Comparison of ENCODE assay signal across 8 mouse cellular contexts in the genomic region with DNA sequence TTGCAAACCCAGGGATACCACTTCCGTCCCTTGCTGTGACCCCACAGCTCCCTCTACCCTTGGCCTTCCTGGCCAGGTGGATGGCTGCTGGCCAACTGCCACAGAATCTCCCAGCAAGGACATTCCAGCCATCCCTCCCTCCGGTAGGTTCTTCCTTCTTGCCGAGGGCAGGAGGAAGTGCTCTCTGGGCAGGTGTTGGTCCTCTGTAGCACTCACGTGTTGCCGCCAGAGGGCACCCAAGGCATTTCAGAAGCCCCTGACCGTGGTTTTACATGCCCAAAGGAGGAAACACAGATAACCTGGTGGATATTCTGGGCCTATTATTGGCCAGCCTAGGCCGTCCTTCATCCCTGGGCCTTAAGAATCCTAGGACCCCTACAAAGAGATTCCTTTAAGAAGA. TPM values are rescaled to one million over a fixed set of nuclear protein-coding genes. Genes with fewer than 3 reads are reported as not detected.
A peak's percentile ranks its signal among the peaks of the same experiment; 100 is the strongest.
DNase-seq lines count a peak whose midpoint lies in the region; ATAC-seq lines count a peak whose summit lies in the region.

No protein-coding gene starts in this region.

- no peak overlapping the region for H3K9ac ChIP-seq in heart, embryonic 11.5 days (ENCODE audit: low read depth, low read length)
- no peak overlapping the region for H3K9ac ChIP-seq in kidney, embryonic 14.5 days (ENCODE audit: low read depth, low read length)
- no peak overlapping the region for H3K9ac ChIP-seq in limb, embryonic 13.5 days

- H3K9me3 ChIP-seq in heart, embryonic 11.5 days (replicated peaks; ENCODE audit: control insufficient read depth, low read length): no peaks in the 10 kb centered on the region
- no peaks in the 10 kb centered on the region for H3K9me3 ChIP-seq in kidney, embryonic 14.5 days (ENCODE audit: control insufficient read depth, low read length)
- no peaks in the 10 kb centered on the region for H3K9me3 ChIP-seq in limb, embryonic 13.5 days

- peak; percentile 81 to 84 for DNase-seq in heart, adult 18-20 months
- DNase-seq in cerebellum, postnatal 4 days (ENCODE audit: low spot score in 2 of 2): peak; percentile 64 to 82
- DNase-seq in gastrocnemius, postnatal 4 days (ENCODE audit: low spot score in 2 of 2): peak; percentile 52 to 72
- DNase-seq in spleen, postnatal 4 days (ENCODE audit: low spot score in 2 of 2): peak; percentile 78 to 89

- H3K4me3 ChIP-seq in heart, embryonic 11.5 days (ENCODE audit: low read depth, low read length): no peak overlapping the region
- no peak overlapping the region for H3K4me3 ChIP-seq in kidney, embryonic 14.5 days (ENCODE audit: low read length)
- no peak overlapping the region for H3K4me3 ChIP-seq in limb, embryonic 13.5 days

- ATAC-seq in heart, embryonic 11.5 days (replicated peaks; ENCODE audit: insufficient number of reproducible peaks, low FRiP score, low TSS enrichment): no peak
- ATAC-seq in kidney, embryonic 14.5 days (ENCODE audit: low FRiP score, low TSS enrichment): no peak
- no peak for ATAC-seq in limb, embryonic 13.5 days (ENCODE audit: low FRiP score, low read depth)
- ATAC-seq in monocyte, adult 5-6 weeks (replicated peaks; ENCODE audit: insufficient number of reproducible peaks, low FRiP score, low TSS enrichment, poor library complexity, severe bottlenecking): 0 out of 2 replicates have a peak, but pooled peaks have one; percentile 36

- H3K27me3 ChIP-seq in heart, embryonic 11.5 days (ENCODE audit: control insufficient read depth, insufficient read depth, low read length): peaks cover 49% of the 10 kb centered on the region
- H3K27me3 ChIP-seq in kidney, embryonic 14.5 days (ENCODE audit: control insufficient read depth, insufficient read depth, low read length): no peaks in the 10 kb centered on the region; the same call in 1 of the 2 replicates
- peaks cover 21% of the 10 kb centered on the region for H3K27me3 ChIP-seq in limb, embryonic 13.5 days

- 2% methylated on average over 7 of the region's 7 CpGs for WGBS in heart, embryonic 11.5 days (ENCODE audit: insufficient replicate concordance)
- whole genome bisulfite sequencing in kidney, embryonic 14.5 days: 5% methylated on average over 7 of the region's 7 CpGs
- under 1% methylated on average over 7 of the region's 7 CpGs for WGBS in limb, embryonic 13.5 days

- H3K4me1 ChIP-seq in heart, embryonic 11.5 days (ENCODE audit: control insufficient read depth, insufficient read depth, low read length): peaks cover 4% of the 10 kb centered on the region
- H3K4me1 ChIP-seq in kidney, embryonic 14.5 days (ENCODE audit: control insufficient read depth, insufficient read depth, low read length): peaks cover 10% of the 10 kb centered on the region; the same call in 1 of the 2 replicates
- peaks cover 40% of the 10 kb centered on the region for H3K4me1 ChIP-seq in limb, embryonic 13.5 days

- no peaks in the 10 kb centered on the region for H3K36me3 ChIP-seq in heart, embryonic 11.5 days (ENCODE audit: control insufficient read depth, insufficient read depth, low read length)
- H3K36me3 ChIP-seq in kidney, embryonic 14.5 days (ENCODE audit: control insufficient read depth, insufficient read depth, low read length): no peaks in the 10 kb centered on the region
- H3K36me3 ChIP-seq in limb, embryonic 13.5 days: no peaks in the 10 kb centered on the region

- H3K27ac ChIP-seq in heart, embryonic 11.5 days (ENCODE audit: low read depth, low read length): no peak overlapping the region
- no peak overlapping the region for H3K27ac ChIP-seq in kidney, embryonic 14.5 days (ENCODE audit: low read depth, low read length)
- no peak overlapping the region for H3K27ac ChIP-seq in limb, embryonic 13.5 days

- no peak overlapping the region for H3K4me2 ChIP-seq in heart, embryonic 11.5 days
- 0 out of 2 replicates have a peak overlapping the region, but pooled peaks have one; percentile 19 for H3K4me2 ChIP-seq in kidney, embryonic 14.5 days (replicated peaks; ENCODE audit: low read depth, low read length)
- peak overlapping the region; percentile 29; the same call in 1 of the 2 replicates for H3K4me2 ChIP-seq in limb, embryonic 13.5 days (replicated peaks)

RNA-seq across cellular contexts. Expression of gene Sp2, which starts 0.4 kb away (rescaled TPM):
- 10 to 100 TPM in 1 of 2 experiments, 1 to 10 TPM in 1; 7.4 to 10.3 TPM for total RNA-seq in heart, adult 18-20 months (2021)
- 17.3 and 17.9 TPM in 2 replicates for polyA plus RNA-seq in heart, embryonic 11.5 days (2014; fragmentation: Nextera tagmentation; extraction: Ambion mirVana)
- 10 to 100 TPM; 15.1 to 16.5 TPM for total RNA-seq in gastrocnemius, postnatal 4 days (2021)
- 13.3 and 23.9 TPM in 2 replicates for polyA plus RNA-seq in kidney, embryonic 14.5 days (2014; fragmentation: Nextera tagmentation; extraction: Ambion mirVana)
- polyA plus RNA-seq in limb, embryonic 13.5 days (2015; fragmentation: Nextera tagmentation; extraction: Ambion mirVana): 16.9 and 18.7 TPM in 2 replicates
- 4.2 to 7.6 TPM (median 7.1 TPM) in 3 replicates for total RNA-seq in monocyte, adult 5-6 weeks (2017)

RNA-seq across cellular contexts. Expression of gene Sp6, which starts 30.8 kb away (rescaled TPM):
- total RNA-seq in heart, adult 18-20 months (2021): under 1 TPM in 1 of 2 experiments, not detected in 1; 0.21 TPM
- polyA plus RNA-seq in heart, embryonic 11.5 days (2014; fragmentation: Nextera tagmentation; extraction: Ambion mirVana): 0.07 and 0.11 TPM in 2 replicates
- under 1 TPM; 0.27 to 0.34 TPM for total RNA-seq in gastrocnemius, postnatal 4 days (2021)
- polyA plus RNA-seq in kidney, embryonic 14.5 days (2014; fragmentation: Nextera tagmentation; extraction: Ambion mirVana): 0.57 and 0.60 TPM in 2 replicates
- polyA plus RNA-seq in limb, embryonic 13.5 days (2015; fragmentation: Nextera tagmentation; extraction: Ambion mirVana): 3.6 and 4.3 TPM in 2 replicates
- total RNA-seq in monocyte, adult 5-6 weeks (2017): not detected in 3 replicates

RNA-seq across cellular contexts. Expression of gene Pnpo, which starts 38.6 kb away (rescaled TPM):
- total RNA-seq in heart, adult 18-20 months (2021): 10 to 100 TPM; 16.7 to 17.4 TPM
- 63.9 and 68.0 TPM in 2 replicates for polyA plus RNA-seq in heart, embryonic 11.5 days (2014; fragmentation: Nextera tagmentation; extraction: Ambion mirVana)
- total RNA-seq in gastrocnemius, postnatal 4 days (2021): 1 to 10 TPM; 8.2 to 8.3 TPM
- polyA plus RNA-seq in kidney, embryonic 14.5 days (2014; fragmentation: Nextera tagmentation; extraction: Ambion mirVana): 17.3 and 28.0 TPM in 2 replicates
- 21.2 and 25.0 TPM in 2 replicates for polyA plus RNA-seq in limb, embryonic 13.5 days (2015; fragmentation: Nextera tagmentation; extraction: Ambion mirVana)
- total RNA-seq in monocyte, adult 5-6 weeks (2017): 18.3 to 23.7 TPM (median 20.6 TPM) in 3 replicates

RNA-seq across cellular contexts. Expression of gene Scrn2, which starts 47.4 kb away (rescaled TPM):
- total RNA-seq in heart, adult 18-20 months (2021): 10 to 100 TPM; 15.4 TPM
- polyA plus RNA-seq in heart, embryonic 11.5 days (2014; fragmentation: Nextera tagmentation; extraction: Ambion mirVana): 13.9 and 16.6 TPM in 2 replicates
- 10 to 100 TPM; 12.2 to 15.8 TPM for total RNA-seq in gastrocnemius, postnatal 4 days (2021)
- polyA plus RNA-seq in kidney, embryonic 14.5 days (2014; fragmentation: Nextera tagmentation; extraction: Ambion mirVana): 24.4 and 29.9 TPM in 2 replicates
- polyA plus RNA-seq in limb, embryonic 13.5 days (2015; fragmentation: Nextera tagmentation; extraction: Ambion mirVana): 27.2 and 27.7 TPM in 2 replicates
- total RNA-seq in monocyte, adult 5-6 weeks (2017): 2.3 to 3.2 TPM (median 2.9 TPM) in 3 replicates

RNA-seq across cellular contexts. Expression of gene Prr15l, which starts 54.5 kb away (rescaled TPM):
- 1 to 10 TPM in 1 of 2 experiments, under 1 TPM in 1; 0.79 to 2.2 TPM for total RNA-seq in heart, adult 18-20 months (2021)
- 0.23 and 0.50 TPM in 2 replicates for polyA plus RNA-seq in heart, embryonic 11.5 days (2014; fragmentation: Nextera tagmentation; extraction: Ambion mirVana)
- total RNA-seq in gastrocnemius, postnatal 4 days (2021): not detected
- 33.7 and 36.3 TPM in 2 replicates for polyA plus RNA-seq in kidney, embryonic 14.5 days (2014; fragmentation: Nextera tagmentation; extraction: Ambion mirVana)
- 0.60 and 0.97 TPM in 2 replicates for polyA plus RNA-seq in limb, embryonic 13.5 days (2015; fragmentation: Nextera tagmentation; extraction: Ambion mirVana)
- total RNA-seq in monocyte, adult 5-6 weeks (2017): 0.29 TPM in 1 of 3 replicates, not detected in the others
